Mouse (Mus musculus): ENCODE data around the gene 1700008P02Rik. TPM values are rescaled to one million over a fixed set of nuclear protein-coding genes. Genes with fewer than 3 reads are reported as not detected.

The 1700008P02Rik gene
- not detected for polyA plus RNA-seq (2017; shearing (Covaris generic))

DNA sequence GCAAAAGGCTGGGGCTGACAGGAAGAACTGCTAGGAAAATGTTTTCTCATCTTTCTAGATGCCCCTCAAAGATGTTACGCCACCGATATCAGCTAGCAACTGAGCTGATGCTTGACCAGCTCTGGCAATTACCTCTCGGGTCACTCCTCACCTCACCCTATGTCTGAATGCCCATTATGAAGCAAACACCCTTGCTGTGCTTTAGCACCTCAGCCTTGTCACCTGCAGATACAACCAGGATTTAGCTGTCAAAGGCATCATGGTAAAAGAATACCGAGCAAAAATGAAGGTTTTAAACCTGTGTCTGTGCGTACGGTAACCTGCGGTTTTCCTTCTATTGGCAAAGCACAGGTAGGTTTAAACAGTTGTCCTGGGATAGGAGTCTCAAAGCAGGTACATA, at the start of gene 1700008P02Rik:
Gene 1700008P02Rik, minus strand, starts transcription at position 101 of the 400 bp plus-strand sequence.

